Mouse (Mus musculus): ENCODE results near the gene Tmem87b.

GRCm38 (mm10) chr2:128816311-128816710 lies 1.6 kb upstream of the Tmem87b start:
- TF ChIP-seq CTCF (IDR thresholded peaks at IDR 0.05; ENCODE audit: borderline replicate concordance, insufficient read depth, low read length) (no peak), POLR2A (IDR thresholded peaks at IDR 0.05; ENCODE audit: low read depth, low read length) (no peak)

All from embryonic fibroblast, embryonic 13.5 days (primary cell).